Mouse (Mus musculus): ENCODE data around the gene Dnaaf1. TPM values are rescaled to one million over a fixed set of nuclear protein-coding genes. Genes with fewer than 3 reads are reported as not detected.
A peak's percentile ranks its signal among the peaks of the same experiment; 100 is the strongest.

Dnaaf1 gene
- polyA plus RNA-seq (2021), result 0.13 TPM

- ATAC-seq (peak; percentile 68), DNase-seq (ENCODE audit: low read depth, low spot score) (no peak)
- no peak for TF ChIP-seq CTCF (IDR thresholded peaks at IDR 0.05)
- in situ Hi-C loops (cut with MboI; ENCODE audit: low pct_unique_long_range_greater_than_20kb), result no loop called here
- CTCF ChIA-PET, result no interaction called here
- peaks cover 27% of the 10 kb centered on the region for H3K27me3 ChIP-seq
- POLR2A ChIA-PET, result interaction anchor here (0.6 kb wide), 1 partner anchor 48 kb away, joined by 6 read pairs; no protein-coding TSS in a partner anchor
These were observed at the start of gene Dnaaf1, which contains the start of gene Hsdl1 for GRCm38 (mm10) chr8:119574437-119575365. Dnaaf1 (plus strand) TSS chr8:119575235. Hsdl1 (minus strand) TSS chr8:119575183.

- ChIA-PET POLR2A (no interaction called here), CTCF (no interaction called here)
- ATAC-seq, result no peak
- DNase-seq (ENCODE audit: low read depth, low spot score), result no peak
- no peaks in the 10 kb centered on the region for H3K27me3 ChIP-seq
- in situ Hi-C loops (cut with MboI; ENCODE audit: low pct_unique_long_range_greater_than_20kb), result no loop called here
- TF ChIP-seq CTCF (IDR thresholded peaks at IDR 0.05), result no peak
These were observed 46.3 kb upstream of the Dnaaf1 start for GRCm38 (mm10) chr8:119528762-119529161.

GRCm38 (mm10) chr8:119530937-119531336, 44.1 kb upstream of the Dnaaf1 start:
- in situ Hi-C loops (cut with MboI; ENCODE audit: low pct_unique_long_range_greater_than_20kb), result no loop called here
- TF ChIP-seq CTCF (IDR thresholded peaks at IDR 0.05), result no peak
- DNase-seq (ENCODE audit: low read depth, low spot score) (no peak), ATAC-seq (no peak)
- no peaks in the 10 kb centered on the region for H3K27me3 ChIP-seq
- ChIA-PET POLR2A (interaction anchor here (1.3 kb wide), 1 partner anchor 14 kb away, joined by 4 read pairs; no protein-coding TSS in a partner anchor), CTCF (no interaction called here)

GRCm38 (mm10) chr8:119531397-119531796, 43.6 kb upstream of the Dnaaf1 start:
- ChIA-PET CTCF (no interaction called here), POLR2A (interaction anchor here (0.5 to 1.3 kb wide), 2 partner anchors 13 to 22 kb away, joined by 4 to 5 read pairs; no protein-coding TSS in a partner anchor)
- in situ Hi-C loops (cut with MboI; ENCODE audit: low pct_unique_long_range_greater_than_20kb), result no loop called here
- no peak for DNase-seq (ENCODE audit: low read depth, low spot score)
- no peak for ATAC-seq
- TF ChIP-seq CTCF (IDR thresholded peaks at IDR 0.05), result no peak
- H3K27me3 ChIP-seq, result no peaks in the 10 kb centered on the region

- DNase-seq (ENCODE audit: low read depth, low spot score) (no peak), ATAC-seq (no peak)
- in situ Hi-C loops (cut with MboI; ENCODE audit: low pct_unique_long_range_greater_than_20kb), result no loop called here
- ChIA-PET POLR2A (interaction anchor here (0.5 to 1.3 kb wide), 2 partner anchors 13 to 21 kb away, joined by 4 to 5 read pairs; no protein-coding TSS in a partner anchor), CTCF (no interaction called here)
- TF ChIP-seq CTCF (IDR thresholded peaks at IDR 0.05), result no peak
- H3K27me3 ChIP-seq, result no peaks in the 10 kb centered on the region
These were observed 43.1 kb upstream of the Dnaaf1 start for GRCm38 (mm10) chr8:119531973-119532372.

GRCm38 (mm10) chr8:119544606-119545005, 30.4 kb upstream of the Dnaaf1 start:
- in situ Hi-C loops (cut with MboI; ENCODE audit: low pct_unique_long_range_greater_than_20kb), result no loop called here
- POLR2A ChIA-PET, result interaction anchor here (1.3 kb wide), 1 partner anchor 13 kb away, joined by 4 read pairs; no protein-coding TSS in a partner anchor
- CTCF ChIA-PET, result no interaction called here
- no peak for DNase-seq (ENCODE audit: low read depth, low spot score)
- H3K27me3 ChIP-seq, result no peaks in the 10 kb centered on the region
- TF ChIP-seq CTCF (IDR thresholded peaks at IDR 0.05), result no peak
- ATAC-seq, result no peak

GRCm38 (mm10) chr8:119545180-119545579, 29.9 kb upstream of the Dnaaf1 start:
- ATAC-seq (no peak), DNase-seq (ENCODE audit: low read depth, low spot score) (no peak)
- ChIA-PET CTCF (no interaction called here), POLR2A (interaction anchor here (1.3 kb wide), 1 partner anchor 14 kb away, joined by 4 read pairs; no protein-coding TSS in a partner anchor)
- TF ChIP-seq CTCF (IDR thresholded peaks at IDR 0.05), result no peak
- in situ Hi-C loops (cut with MboI; ENCODE audit: low pct_unique_long_range_greater_than_20kb), result no loop called here
- no peaks in the 10 kb centered on the region for H3K27me3 ChIP-seq

GRCm38 (mm10) chr8:119545791-119546190, 29.2 kb upstream of the Dnaaf1 start:
- no peak for ATAC-seq
- in situ Hi-C loops (cut with MboI; ENCODE audit: low pct_unique_long_range_greater_than_20kb), result no loop called here
- no peaks in the 10 kb centered on the region for H3K27me3 ChIP-seq
- no peak for DNase-seq (ENCODE audit: low read depth, low spot score)
- POLR2A ChIA-PET, result no interaction called here
- CTCF ChIA-PET, result no interaction called here
- no peak for TF ChIP-seq CTCF (IDR thresholded peaks at IDR 0.05)

GRCm38 (mm10) chr8:119547019-119547691, 27.9 kb upstream of the Dnaaf1 start:
- no peak for TF ChIP-seq CTCF (IDR thresholded peaks at IDR 0.05)
- DNase-seq (ENCODE audit: low read depth, low spot score) (no peak), ATAC-seq (no peak)
- ChIA-PET CTCF (interaction anchor here (1.1 to 1.4 kb wide), 2 partner anchors 13 to 107 kb away, joined by 3 read pairs; no protein-coding TSS in a partner anchor), POLR2A (interaction anchor here (0.8 kb wide), 1 partner anchor 9 kb away, joined by 3 read pairs; no protein-coding TSS in a partner anchor)
- no peaks in the 10 kb centered on the region for H3K27me3 ChIP-seq
- in situ Hi-C loops (cut with MboI; ENCODE audit: low pct_unique_long_range_greater_than_20kb), result no loop called here

GRCm38 (mm10) chr8:119548560-119549113, 26.4 kb upstream of the Dnaaf1 start:
- no peaks in the 10 kb centered on the region for H3K27me3 ChIP-seq
- ATAC-seq, result no peak
- no peak for TF ChIP-seq CTCF (IDR thresholded peaks at IDR 0.05)
- ChIA-PET CTCF (interaction anchor here (0.8 to 1.4 kb wide), 3 partner anchors 9 to 108 kb away, joined by 3 read pairs; no protein-coding TSS in a partner anchor), POLR2A (no interaction called here)
- in situ Hi-C loops (cut with MboI; ENCODE audit: low pct_unique_long_range_greater_than_20kb), result no loop called here
- no peak for DNase-seq (ENCODE audit: low read depth, low spot score)

All from Patski (cell line).